Mouse (Mus musculus) stomach, embryonic 15.5 days (tissue): ENCODE data around the gene Cdkn2aip. TPM values are rescaled to one million over a fixed set of nuclear protein-coding genes. Genes with fewer than 3 reads are reported as not detected.

ENCODE experiments used
- ATAC-seq: fragments of 200-750 bp; cut with Nextera tagmentation; 2 replicates; pipeline ENCODE4 v1.8.0; 2017; ENCODE audit warnings: low read depth, moderate number of reproducible peaks, moderate TSS enrichment; ENCODE audit not compliant: insufficient read depth, low FRiP score
- H3K27ac ChIP-seq: fragments of 300-500 bp; sonication (generic); 2 replicates; pipeline ENCODE4 v1.5.1; 2015; ENCODE audit warnings: mild to moderate bottlenecking, inconsistent platforms
- H3K27me3 ChIP-seq: fragments of 300-500 bp; sonication (generic); replicated peaks from 2 replicates; pipeline ENCODE4 v1.6.1; 2015; ENCODE audit warnings: inconsistent platforms
- H3K36me3 ChIP-seq: fragments of 300-500 bp; sonication (generic); 2 replicates; pipeline ENCODE4 v1.6.1; 2015; ENCODE audit warnings: inconsistent platforms
- H3K4me1 ChIP-seq: fragments of 300-500 bp; sonication (generic); 2 replicates; pipeline ENCODE4 v1.6.1; 2015; ENCODE audit warnings: inconsistent platforms
- H3K4me2 ChIP-seq: fragments of 300-500 bp; sonication (generic); 2 replicates; pipeline ENCODE4 v1.6.1; 2015; ENCODE audit warnings: mild to moderate bottlenecking, inconsistent platforms
- H3K4me3 ChIP-seq: fragments of 300-500 bp; sonication (generic); replicated peaks from 2 replicates; pipeline ENCODE4 v1.5.1; 2015; ENCODE audit warnings: inconsistent platforms
- H3K9ac ChIP-seq: fragments of 300-500 bp; sonication (generic); 2 replicates; pipeline ENCODE4 v1.6.1; 2015; ENCODE audit warnings: inconsistent platforms
- H3K9me3 ChIP-seq: fragments of 300-500 bp; sonication (generic); 2 replicates; pipeline ENCODE4 v1.6.1; 2016; ENCODE audit warnings: inconsistent platforms
- WGBS: fragments of 180-500 bp; shearing (Covaris S2); methylation state at CpG from one replicate; pipeline ENCODE4 v1.1.7; 2015; 5-methylcytosine and 5-hydroxymethylcytosine counted together
- polyA plus RNA-seq: library from polyadenylated mRNA; unstranded; fragments of >200 nt; fragmentation: Nextera tagmentation; extraction: Ambion mirVana; gene quantifications from 2 replicates; pipeline ENCODE4 v1.2.1, GENCODE M21; 2015

The Cdkn2aip gene
- polyA plus RNA-seq, 1 experiment from 2014 or later = 21.6 TPM

DNA sequence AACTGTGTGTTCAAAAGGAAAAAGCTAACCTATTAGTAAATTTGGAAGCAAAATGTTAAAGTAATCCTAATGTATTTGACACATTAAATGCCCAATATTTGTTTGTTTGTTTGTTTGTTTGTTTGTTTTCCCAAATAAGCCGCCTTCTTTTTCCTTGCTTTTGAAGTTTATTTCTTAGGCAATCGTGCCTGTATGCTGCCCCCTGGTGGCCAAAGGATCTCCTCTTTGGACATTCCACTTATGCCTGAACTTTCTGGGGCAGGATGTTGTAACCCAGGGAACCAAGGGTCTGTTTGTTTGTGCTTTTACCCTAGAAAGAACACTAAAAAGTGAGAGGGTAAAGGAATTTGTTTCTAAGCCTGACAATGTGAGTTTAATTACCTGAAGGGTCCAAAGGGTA lies 20.6 kb downstream of the Cdkn2aip start:
- Histone ChIP-seq H3K4me2 (no peak overlapping the region), H3K27ac (no peak overlapping the region), H3K36me3 (no peaks in the 10 kb centered on the region), H3K9me3 (no peaks in the 10 kb centered on the region), H3K4me3 (no peak overlapping the region), H3K4me1 (no peaks in the 10 kb centered on the region), H3K9ac (no peak overlapping the region), H3K27me3 (no peaks in the 10 kb centered on the region)
- ATAC-seq = no peak
- WGBS = 17% methylated on average over 2 of the region's 2 CpGs

DNA sequence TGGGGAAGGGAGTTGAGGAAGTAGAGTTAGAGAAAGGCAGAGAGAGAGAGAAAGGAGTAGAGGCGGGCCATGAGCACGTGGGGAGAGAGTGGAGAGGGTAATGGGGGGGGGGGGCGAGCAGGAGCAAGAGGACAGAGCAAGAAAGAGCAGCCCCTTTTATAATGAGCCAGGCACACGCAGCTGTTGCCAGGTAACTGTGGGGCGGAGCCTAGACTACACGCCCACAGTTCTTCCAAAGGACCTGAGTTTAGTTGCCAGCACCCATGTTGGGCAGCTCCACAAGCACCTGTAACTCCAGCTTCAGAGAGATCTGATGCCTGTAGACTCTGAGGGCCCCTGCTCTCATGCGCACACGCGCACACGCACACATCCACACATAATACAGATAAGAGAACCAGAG lies 21.9 kb downstream of the Cdkn2aip start:
- WGBS = 75% methylated on average over 9 of the region's 10 CpGs
- Histone ChIP-seq H3K27ac (no peak overlapping the region), H3K4me1 (no peaks in the 10 kb centered on the region), H3K27me3 (no peaks in the 10 kb centered on the region), H3K4me3 (no peak overlapping the region), H3K9me3 (no peaks in the 10 kb centered on the region), H3K9ac (no peak overlapping the region), H3K4me2 (no peak overlapping the region), H3K36me3 (no peaks in the 10 kb centered on the region)
- no peak for ATAC-seq

DNA sequence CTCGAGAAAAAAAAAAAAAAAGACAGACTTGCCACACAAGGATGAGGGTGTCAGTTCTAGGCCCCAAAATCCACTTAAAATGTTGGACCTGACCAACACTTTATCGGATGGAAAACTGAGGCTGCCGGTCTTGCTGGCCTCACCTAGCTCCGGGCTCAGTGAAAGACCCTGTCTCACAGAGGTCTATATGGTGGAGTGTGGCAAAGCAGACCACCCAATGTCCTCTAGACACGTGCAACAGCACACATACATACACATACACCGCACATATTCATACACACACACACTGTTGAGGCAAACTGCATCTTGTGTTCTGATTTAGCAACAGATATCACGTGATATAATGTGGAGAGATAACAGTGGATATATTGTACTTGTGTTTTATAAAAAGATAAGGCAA lies 22.4 kb downstream of the Cdkn2aip start:
- Histone ChIP-seq H3K36me3 (no peaks in the 10 kb centered on the region), H3K27ac (no peak overlapping the region), H3K9me3 (no peaks in the 10 kb centered on the region), H3K4me3 (no peak overlapping the region), H3K27me3 (no peaks in the 10 kb centered on the region), H3K4me1 (no peaks in the 10 kb centered on the region), H3K9ac (no peak overlapping the region), H3K4me2 (peak overlapping the region; percentile 54; the same call in 1 of the 2 replicates)
- no peak for ATAC-seq
- 64% methylated on average over 7 of the region's 7 CpGs for WGBS

DNA sequence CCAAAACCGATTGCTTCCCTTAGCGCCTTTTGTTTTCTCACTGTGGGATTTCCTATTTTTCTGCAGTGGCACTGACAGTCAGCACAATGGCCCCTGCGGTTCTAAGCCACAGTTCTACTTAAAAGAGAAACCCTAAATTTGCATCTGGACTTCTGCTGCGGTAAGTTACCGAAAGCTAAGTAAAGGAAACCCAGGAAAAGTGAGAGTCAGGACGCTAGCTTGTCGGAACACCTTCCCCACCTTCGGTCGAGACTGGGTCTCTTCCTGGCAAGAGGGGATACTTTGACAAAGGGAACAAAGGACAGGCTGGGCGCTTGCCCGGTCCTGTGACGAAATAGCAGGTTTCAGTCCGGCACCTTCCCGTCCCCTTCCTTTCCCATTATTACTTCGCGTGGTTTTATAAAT lies 23.1 kb downstream of the Cdkn2aip start:
- Histone ChIP-seq H3K4me1 (no peaks in the 10 kb centered on the region), H3K36me3 (no peaks in the 10 kb centered on the region), H3K9me3 (no peaks in the 10 kb centered on the region), H3K4me3 (peak overlapping the region; percentile 21; the same call in 1 of the 2 replicates), H3K9ac (no peak overlapping the region), H3K27ac (0 out of 2 replicates have a peak overlapping the region, but pooled peaks have one; percentile 35), H3K27me3 (no peaks in the 10 kb centered on the region), H3K4me2 (peak overlapping the region; percentile 54)
- ATAC-seq = no peak
- 9% methylated on average over 16 of the region's 16 CpGs for WGBS

DNA sequence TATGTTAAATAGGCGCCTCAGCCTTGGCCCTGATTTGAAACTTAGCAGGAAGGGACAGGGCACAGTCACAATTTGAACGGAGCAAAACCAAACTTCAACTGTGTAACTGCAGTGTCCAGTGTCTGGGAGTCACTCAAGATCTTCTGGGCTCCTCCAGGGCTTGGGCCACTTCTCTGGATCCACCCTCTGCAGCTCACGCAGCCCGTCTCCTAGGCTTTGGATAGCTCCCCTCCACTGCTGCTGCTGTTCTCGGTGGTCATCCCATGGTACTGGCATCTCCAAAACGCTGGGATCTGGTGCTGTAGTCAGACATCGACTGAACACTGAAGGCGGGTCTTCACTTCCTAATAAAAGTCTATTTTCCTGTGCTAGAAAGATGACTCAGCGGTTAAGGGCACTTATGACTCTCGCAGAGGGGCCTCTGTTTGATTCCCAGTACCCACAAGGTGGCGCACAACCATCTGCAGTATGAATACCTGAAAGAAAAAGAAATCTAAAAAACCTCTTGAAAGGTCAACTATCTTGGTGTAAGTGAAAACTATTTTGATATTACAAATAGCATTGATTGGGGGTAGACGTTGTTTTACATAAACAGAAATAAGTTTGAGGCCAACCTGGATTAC lies 23.9 kb downstream of the Cdkn2aip start:
- H3K36me3 ChIP-seq = no peaks in the 10 kb centered on the region
- WGBS = 61% methylated on average over 12 of the region's 12 CpGs
- no peak for ATAC-seq
- H3K4me3 ChIP-seq = no peak overlapping the region
- no peaks in the 10 kb centered on the region for H3K27me3 ChIP-seq
- H3K4me2 ChIP-seq = no peak overlapping the region
- H3K9me3 ChIP-seq = no peaks in the 10 kb centered on the region
- H3K4me1 ChIP-seq = no peaks in the 10 kb centered on the region
- H3K9ac ChIP-seq = no peak overlapping the region
- H3K27ac ChIP-seq = no peak overlapping the region

DNA sequence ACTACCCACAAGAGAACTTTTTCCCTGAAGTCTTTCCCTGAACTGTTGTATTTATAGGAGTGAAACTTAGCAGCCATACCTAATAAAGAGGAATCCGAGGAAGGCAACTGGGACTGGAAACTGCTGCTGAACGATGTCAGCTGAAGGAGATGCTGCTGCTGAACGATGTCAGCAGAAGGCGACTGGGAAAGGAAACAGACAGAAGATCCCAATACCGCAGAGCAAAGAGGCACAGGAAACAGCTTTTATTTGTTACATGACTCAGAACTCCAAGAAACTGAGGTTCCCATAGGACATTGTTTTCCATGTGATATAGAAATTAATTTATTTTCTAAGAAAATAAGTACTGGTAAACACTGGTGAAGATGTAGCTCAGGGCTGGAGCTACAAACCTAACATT lies 29.3 kb downstream of the Cdkn2aip start:
- Histone ChIP-seq H3K9me3 (no peaks in the 10 kb centered on the region), H3K27me3 (no peaks in the 10 kb centered on the region), H3K36me3 (no peaks in the 10 kb centered on the region), H3K4me2 (no peak overlapping the region), H3K9ac (no peak overlapping the region), H3K4me1 (no peaks in the 10 kb centered on the region), H3K4me3 (no peak overlapping the region), H3K27ac (no peak overlapping the region)
- ATAC-seq = no peak
- WGBS = 67% methylated on average over 5 of the region's 5 CpGs

DNA sequence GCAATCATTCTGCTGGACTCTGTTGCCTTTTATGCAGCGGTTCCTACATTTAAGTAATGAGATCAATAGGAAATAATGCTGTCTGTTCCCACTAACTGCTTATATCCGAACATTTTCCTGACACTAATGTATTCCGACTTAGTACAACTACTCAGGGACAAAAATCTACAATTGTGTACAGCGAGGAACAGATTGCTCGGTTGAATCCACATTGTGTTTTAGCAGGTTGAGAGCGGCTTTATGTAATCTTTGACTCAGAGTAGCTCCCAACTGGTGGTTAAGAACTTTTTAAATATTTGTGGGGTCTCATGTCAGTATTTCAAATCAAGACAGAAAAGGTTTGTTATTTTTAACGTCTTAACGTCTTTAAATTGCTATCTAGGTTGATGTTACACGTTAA lies 29.7 kb downstream of the Cdkn2aip start:
- H3K4me2 ChIP-seq = no peak overlapping the region
- H3K36me3 ChIP-seq = no peaks in the 10 kb centered on the region
- WGBS = 76% methylated on average over 9 of the region's 9 CpGs
- ATAC-seq = no peak
- H3K27ac ChIP-seq = no peak overlapping the region
- no peaks in the 10 kb centered on the region for H3K27me3 ChIP-seq
- no peaks in the 10 kb centered on the region for H3K4me1 ChIP-seq
- H3K4me3 ChIP-seq = no peak overlapping the region
- H3K9me3 ChIP-seq = no peaks in the 10 kb centered on the region
- no peak overlapping the region for H3K9ac ChIP-seq

DNA sequence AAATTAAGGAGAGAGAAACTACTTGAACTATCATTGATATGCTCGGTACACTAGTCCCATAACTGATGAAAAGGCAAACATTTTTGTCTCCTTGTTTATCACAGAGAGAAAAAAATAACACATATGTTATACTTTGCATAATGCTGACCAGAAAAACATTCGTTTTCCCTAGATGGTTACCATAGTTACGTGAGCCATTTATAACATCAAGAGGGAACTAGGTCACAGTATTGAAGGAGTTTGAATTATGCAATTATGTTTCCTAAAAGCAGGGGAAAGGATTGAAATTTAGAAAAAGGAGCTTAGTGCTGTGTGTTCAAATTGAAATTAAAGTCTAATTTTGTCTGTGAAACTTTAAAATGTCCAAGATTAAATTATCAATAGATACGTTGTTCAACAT lies 33.4 kb downstream of the Cdkn2aip start:
- no peak overlapping the region for H3K4me2 ChIP-seq
- no peaks in the 10 kb centered on the region for H3K4me1 ChIP-seq
- no peak overlapping the region for H3K9ac ChIP-seq
- no peak overlapping the region for H3K27ac ChIP-seq
- H3K27me3 ChIP-seq = no peaks in the 10 kb centered on the region
- H3K36me3 ChIP-seq = no peaks in the 10 kb centered on the region
- no peak overlapping the region for H3K4me3 ChIP-seq
- no peaks in the 10 kb centered on the region for H3K9me3 ChIP-seq
- 81% methylated on average over 4 of the region's 4 CpGs for WGBS
- ATAC-seq = no peak

DNA sequence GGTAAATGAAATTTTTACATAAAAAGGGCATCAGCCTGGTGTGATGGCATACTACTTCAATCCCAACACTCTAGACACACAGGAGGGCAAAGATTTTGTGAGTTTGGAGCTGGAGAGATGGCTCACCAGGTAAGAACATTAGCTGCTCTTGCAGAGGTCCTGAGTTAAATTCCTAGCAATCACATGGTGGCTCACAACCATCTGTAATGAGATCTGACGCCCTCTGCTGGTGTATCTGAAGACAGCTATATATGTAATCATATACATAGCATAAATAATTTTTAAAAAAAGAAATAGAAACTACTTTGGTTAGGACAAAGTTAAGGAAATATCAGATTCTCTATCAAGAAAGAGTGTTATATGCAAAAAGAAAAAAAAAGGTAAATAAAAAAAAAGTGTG lies 34.1 kb downstream of the Cdkn2aip start:
- Histone ChIP-seq H3K4me1 (no peaks in the 10 kb centered on the region), H3K27ac (no peak overlapping the region), H3K9ac (no peak overlapping the region), H3K9me3 (no peaks in the 10 kb centered on the region), H3K4me2 (no peak overlapping the region), H3K4me3 (no peak overlapping the region), H3K36me3 (no peaks in the 10 kb centered on the region), H3K27me3 (no peaks in the 10 kb centered on the region)
- no peak for ATAC-seq
- 74% methylated on average over 1 of the region's 1 CpGs for WGBS

DNA sequence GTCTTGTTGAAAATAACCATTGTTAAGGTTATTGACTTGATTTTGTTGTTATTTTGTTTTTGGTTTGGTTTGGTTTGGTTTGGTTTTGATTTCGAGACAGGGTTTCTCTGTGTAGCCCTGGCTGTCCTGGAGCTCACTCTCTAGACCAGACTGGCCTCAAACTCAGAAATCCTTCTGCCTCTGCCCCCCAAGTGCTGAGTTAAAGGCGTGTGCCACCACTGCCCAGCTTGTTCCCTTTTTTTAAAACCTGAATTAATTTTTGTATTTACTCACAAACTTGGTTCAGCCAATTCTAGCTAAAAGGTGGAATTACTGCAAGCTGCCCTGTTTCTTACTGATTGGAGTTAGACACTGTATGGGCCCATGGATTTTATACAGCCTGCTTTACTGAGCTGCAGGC lies 37.1 kb downstream of the Cdkn2aip start:
- H3K27me3 ChIP-seq = no peaks in the 10 kb centered on the region
- H3K4me1 ChIP-seq = 0 out of 2 replicates have a peak, but pooled peaks cover 3% of the 10 kb centered on the region
- H3K9ac ChIP-seq = no peak overlapping the region; the same call in 1 of the 2 replicates
- no peaks in the 10 kb centered on the region for H3K9me3 ChIP-seq
- ATAC-seq = no peak
- H3K36me3 ChIP-seq = no peaks in the 10 kb centered on the region
- H3K4me3 ChIP-seq = peak overlapping the region; percentile 97
- peak overlapping the region; percentile 73 for H3K4me2 ChIP-seq
- WGBS = 45% methylated on average over 2 of the region's 2 CpGs
- H3K27ac ChIP-seq = no peak overlapping the region

DNA sequence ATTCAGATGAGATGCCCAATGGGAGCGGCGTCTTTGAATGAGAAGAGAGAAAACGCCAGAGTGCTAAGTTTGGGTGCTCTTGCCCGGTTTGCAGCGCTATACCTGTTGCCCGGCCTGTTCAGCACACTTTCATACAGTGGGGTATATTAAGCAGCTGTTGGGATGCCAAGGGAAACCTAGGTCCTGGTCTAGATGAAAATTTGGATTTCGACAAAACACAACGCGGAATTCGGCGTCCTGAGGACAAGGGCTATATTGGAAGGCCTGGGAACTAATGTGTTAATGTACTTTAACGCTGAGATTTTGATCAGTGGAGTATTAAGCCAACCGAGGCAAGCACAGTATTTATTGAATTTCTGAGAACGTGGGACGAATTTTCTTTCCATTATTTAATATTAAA lies 37.5 kb downstream of the Cdkn2aip start:
- Histone ChIP-seq H3K4me1 (0 out of 2 replicates have a peak, but pooled peaks cover 3% of the 10 kb centered on the region), H3K4me3 (peak overlapping the region; percentile 97), H3K27me3 (no peaks in the 10 kb centered on the region), H3K36me3 (no peaks in the 10 kb centered on the region), H3K27ac (peak overlapping the region; percentile 63), H3K9ac (peak overlapping the region; percentile 58; the same call in 1 of the 2 replicates), H3K4me2 (peak overlapping the region; percentile 73), H3K9me3 (no peaks in the 10 kb centered on the region)
- 1% methylated on average over 15 of the region's 15 CpGs for WGBS
- no peak for ATAC-seq

DNA sequence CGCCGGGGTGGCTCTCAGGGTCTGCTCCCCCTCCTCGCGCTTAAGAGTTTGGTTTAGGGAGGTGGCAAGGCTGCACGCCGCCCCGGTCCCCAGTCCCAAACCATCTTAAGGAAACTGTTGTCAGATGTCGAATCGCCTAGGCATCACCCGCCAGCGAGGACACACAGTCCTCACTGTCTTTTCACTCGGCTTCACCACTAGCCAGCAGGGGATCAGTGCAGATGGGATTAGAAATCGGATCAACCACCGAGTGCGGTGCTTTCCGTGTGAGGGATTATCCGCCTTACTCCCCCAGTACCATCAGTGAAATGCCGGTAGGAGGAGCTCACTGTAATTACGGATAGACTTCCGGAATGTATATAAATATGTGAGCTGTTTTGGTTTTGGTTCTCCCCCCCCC lies 37.9 kb downstream of the Cdkn2aip start:
- H3K27ac ChIP-seq = peak overlapping the region; percentile 97
- no peaks in the 10 kb centered on the region for H3K9me3 ChIP-seq
- H3K9ac ChIP-seq = peak overlapping the region; percentile 58
- no peaks in the 10 kb centered on the region for H3K36me3 ChIP-seq
- H3K4me1 ChIP-seq = 0 out of 2 replicates have a peak, but pooled peaks cover 3% of the 10 kb centered on the region
- peak overlapping the region; percentile 73 for H3K4me2 ChIP-seq
- no peaks in the 10 kb centered on the region for H3K27me3 ChIP-seq
- peak overlapping the region; percentile 97 for H3K4me3 ChIP-seq
- WGBS = under 1% methylated on average over 20 of the region's 20 CpGs
- ATAC-seq = peak; percentile 0; the same call in 1 of the 2 replicates
